Mouse (Mus musculus) thymus, adult 2 months (tissue): ENCODE data around the gene Rpl26. TPM values are rescaled to one million over a fixed set of nuclear protein-coding genes. Genes with fewer than 3 reads are reported as not detected.

ENCODE experiments used
- DNase-seq: peaks from one replicate; pipeline ENCODE4 v3.0.0; 2021
- H3K27ac ChIP-seq: fragments of 200-500 bp; 2 replicates; pipeline ENCODE4 v1.5.1; 2012; ENCODE audit warnings: low read length, control low read depth; ENCODE audit not compliant: control insufficient read depth, insufficient read depth
- H3K27me3 ChIP-seq: fragments of 200-500 bp; 2 replicates; pipeline ENCODE4 v1.6.1; 2012; ENCODE audit warnings: mild to moderate bottlenecking, low read length, moderate library complexity, mixed read lengths; ENCODE audit not compliant: control insufficient read depth, insufficient read depth
- H3K36me3 ChIP-seq: fragments of 200-500 bp; 2 replicates; pipeline ENCODE4 v1.6.1; 2012; ENCODE audit warnings: mild to moderate bottlenecking, low read length, moderate library complexity; ENCODE audit not compliant: control insufficient read depth, insufficient read depth
- H3K4me1 ChIP-seq: fragments of 200-500 bp; replicated peaks from 2 replicates; pipeline ENCODE4 v1.6.1; 2012; ENCODE audit warnings: low read length; ENCODE audit not compliant: control insufficient read depth, insufficient read depth
- H3K4me3 ChIP-seq: fragments of 200-500 bp; 2 replicates; pipeline ENCODE4 v1.5.1; 2012; ENCODE audit warnings: mild to moderate bottlenecking, low read length, control low read depth, moderate library complexity; ENCODE audit not compliant: control insufficient read depth, insufficient read depth
- CTCF ChIP-seq: fragments of 200-500 bp; IDR thresholded peaks from 2 replicates; pipeline ENCODE4 v1.5.1; 2012; ENCODE audit warnings: mild to moderate bottlenecking, control low read depth, low read length, moderate library complexity, borderline replicate concordance; ENCODE audit not compliant: control insufficient read depth, poor library complexity, insufficient read depth; ENCODE audit errors: extremely low read depth
- POLR2A ChIP-seq: fragments of 200-500 bp; IDR thresholded peaks from 2 replicates; pipeline ENCODE4 v1.6.1; 2012; ENCODE audit warnings: mild to moderate bottlenecking, low read length, control low read depth, moderate library complexity; ENCODE audit not compliant: control insufficient read depth, poor library complexity, insufficient read depth; ENCODE audit errors: extremely low read depth
- WGBS: fragments of 180-500 bp; shearing (Covaris S2); methylation state at CpG from one replicate; pipeline ENCODE4 v1.1.7; 2018; 5-methylcytosine and 5-hydroxymethylcytosine counted together
- polyA plus RNA-seq: library from polyadenylated mRNA; depleted of rRNA; stranded (reverse); fragments of >200 nt; gene quantifications from 2 replicates; pipeline ENCODE4 v1.2.3, GENCODE M21; 2012

Rpl26 gene
- polyA plus RNA-seq, 1 experiment = 1,133 TPM

DNA sequence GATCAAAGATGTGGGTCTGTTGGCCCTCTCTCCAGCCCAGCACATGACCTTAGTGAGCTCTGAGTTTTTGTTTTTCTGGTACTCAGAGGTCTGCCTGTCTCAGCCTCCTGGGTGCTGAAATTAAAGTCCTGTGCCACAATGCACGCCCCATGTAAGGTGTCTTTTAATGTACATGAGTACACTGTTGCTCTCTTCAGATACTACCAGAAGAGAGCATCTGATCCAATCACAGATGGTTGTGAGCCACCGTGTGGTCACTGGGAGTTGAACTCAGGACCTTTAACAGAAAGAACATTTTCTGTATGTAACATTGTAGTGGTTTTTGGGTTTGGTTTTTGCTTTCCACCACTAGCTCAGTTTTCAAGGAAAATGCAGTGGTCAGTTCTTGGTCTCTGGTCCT, 2.4 kb downstream of the Rpl26 start:
- Histone ChIP-seq H3K27me3 (no peaks in the 10 kb centered on the region), H3K36me3 (peaks cover 42% of the 10 kb centered on the region), H3K4me1 (peaks cover 8% of the 10 kb centered on the region), H3K27ac (no peak overlapping the region), H3K4me3 (no peak overlapping the region)
- DNase-seq = no peak
- TF ChIP-seq POLR2A (no peak), CTCF (no peak)
- 93% methylated on average over 2 of the region's 2 CpGs for WGBS

DNA sequence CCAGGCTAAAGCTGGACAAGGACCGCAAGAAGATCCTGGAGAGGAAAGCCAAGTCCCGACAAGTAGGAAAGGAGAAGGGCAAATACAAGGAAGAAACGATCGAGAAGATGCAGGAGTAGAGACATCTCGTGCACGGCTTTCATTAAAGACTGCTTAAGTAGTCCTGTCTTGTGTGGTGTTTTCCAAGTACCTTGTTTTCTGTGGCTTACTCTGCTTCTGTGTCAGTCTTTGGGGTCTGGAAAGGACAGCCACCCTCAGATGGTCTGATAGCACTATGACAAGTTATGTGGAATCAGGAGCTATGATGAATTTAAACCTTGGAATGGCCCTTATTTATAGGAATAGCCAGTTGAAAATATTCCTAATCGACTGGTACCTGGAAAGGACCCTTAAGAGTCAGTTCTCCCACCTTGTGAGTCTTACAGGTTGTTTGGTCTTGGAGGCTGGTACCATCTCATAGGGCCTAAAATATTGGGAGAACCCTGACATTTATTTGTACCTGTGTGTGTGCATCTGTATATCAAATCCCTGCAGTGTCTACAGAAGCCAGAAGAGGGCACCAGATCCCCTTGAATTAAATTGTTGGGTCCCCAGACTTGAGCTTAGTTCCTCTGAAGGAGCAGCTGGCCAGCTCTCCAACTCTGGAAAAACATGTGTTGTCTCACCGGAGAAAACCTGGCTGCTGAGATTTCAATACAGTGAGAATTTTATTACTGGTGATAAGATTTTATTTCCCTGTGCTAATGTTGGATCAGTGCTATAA, 3.2 kb downstream of the Rpl26 start:
- 84% methylated on average over 8 of the region's 8 CpGs for WGBS
- no peaks in the 10 kb centered on the region for H3K27me3 ChIP-seq
- DNase-seq = peak; percentile 76

DNA sequence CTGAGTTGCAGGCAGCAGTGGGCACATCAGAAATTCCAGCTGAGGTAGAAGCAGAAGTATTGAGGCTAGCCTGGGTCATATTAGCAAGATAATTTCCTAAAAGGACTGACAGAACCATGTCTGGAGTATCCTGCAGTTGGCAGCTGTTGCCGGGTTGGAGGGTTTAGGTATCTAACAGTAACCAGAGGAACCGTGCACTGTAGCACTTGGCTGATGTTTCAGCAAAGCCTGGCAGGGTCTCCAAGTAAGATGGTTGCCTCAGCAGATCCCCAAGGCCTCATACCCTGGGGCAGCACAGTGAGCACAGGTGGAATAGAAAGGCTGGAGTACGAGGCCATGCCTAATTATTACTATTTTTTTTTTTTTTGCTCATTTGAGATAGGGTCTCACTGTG, 3.8 kb downstream of the Rpl26 start:
- H3K27me3 ChIP-seq = no peaks in the 10 kb centered on the region
- no peak overlapping the region for H3K27ac ChIP-seq
- WGBS = 92% methylated on average over 3 of the region's 3 CpGs
- no peak for DNase-seq
- H3K36me3 ChIP-seq = peaks cover 42% of the 10 kb centered on the region
- no peak for TF ChIP-seq POLR2A
- TF ChIP-seq CTCF = no peak
- no peak overlapping the region for H3K4me3 ChIP-seq
- peaks cover 11% of the 10 kb centered on the region for H3K4me1 ChIP-seq

More for the DNA sequence above, 3.2 kb downstream of the Rpl26 start:
- Histone ChIP-seq H3K36me3 (peaks cover 42% of the 10 kb centered on the region), H3K4me3 (no peak overlapping the region), H3K27ac (no peak overlapping the region), H3K4me1 (peaks cover 11% of the 10 kb centered on the region)
- TF ChIP-seq CTCF = no peak
- TF ChIP-seq POLR2A = no peak

DNA sequence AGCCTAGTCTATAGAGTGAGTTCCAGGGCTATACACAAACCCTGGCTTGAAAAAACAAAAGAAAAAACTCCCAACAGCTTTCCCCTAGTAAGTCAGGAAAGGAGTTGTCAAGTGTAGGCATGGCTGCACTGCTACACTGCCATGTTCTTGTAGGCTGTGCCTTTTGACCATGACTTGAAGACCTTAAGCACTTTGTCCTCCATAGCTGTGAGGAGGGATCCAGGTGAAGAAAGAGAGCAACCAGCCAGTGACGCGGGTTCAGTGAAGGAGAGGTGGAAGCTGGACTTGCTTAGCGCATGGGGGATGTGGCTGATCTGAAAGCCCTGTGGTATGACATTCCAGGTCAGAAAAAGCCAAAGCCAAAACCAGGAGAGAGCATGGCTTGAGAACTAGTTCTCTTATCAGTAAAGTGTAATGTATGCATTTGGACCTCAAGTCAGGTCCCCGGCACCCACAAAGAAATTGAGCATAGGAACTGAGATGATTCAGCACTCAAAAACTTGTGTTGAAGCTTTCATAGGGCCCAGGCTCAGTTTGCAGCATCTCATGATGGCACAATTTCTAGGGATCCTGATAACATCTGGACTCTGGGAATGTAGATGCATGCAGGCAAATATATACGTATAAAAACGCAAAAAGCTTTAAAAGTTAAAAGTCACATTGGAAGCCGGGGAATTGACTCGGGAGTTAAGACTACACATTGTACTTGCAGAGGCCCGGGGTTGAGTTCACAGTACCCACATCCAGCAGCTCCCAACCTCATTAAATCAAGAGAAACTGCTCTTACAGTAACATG, 4.5 kb downstream of the Rpl26 start:
- Histone ChIP-seq H3K27ac (no peak overlapping the region), H3K4me3 (no peak overlapping the region), H3K4me1 (peaks cover 10% of the 10 kb centered on the region), H3K27me3 (no peaks in the 10 kb centered on the region), H3K36me3 (peaks cover 42% of the 10 kb centered on the region)
- TF ChIP-seq POLR2A = no peak
- TF ChIP-seq CTCF = no peak
- no peak for DNase-seq
- 96% methylated on average over 9 of the region's 9 CpGs for WGBS

DNA sequence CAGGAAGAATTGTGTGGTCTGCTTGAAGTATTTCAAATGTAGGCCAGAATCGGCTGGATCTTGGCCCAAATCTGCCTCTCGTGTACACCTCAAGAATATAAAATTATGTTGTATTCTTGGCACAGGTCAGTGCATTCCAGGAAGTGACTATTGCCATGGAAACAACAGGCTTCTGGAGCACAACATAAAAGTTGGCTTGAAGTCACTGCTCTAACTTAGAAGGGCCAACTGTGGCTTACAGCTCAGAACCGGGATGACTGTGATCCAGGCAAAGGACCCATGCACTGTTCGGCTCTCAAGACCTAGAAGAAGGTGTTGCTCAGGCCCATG, 5.0 kb downstream of the Rpl26 start:
- 89% methylated on average over 4 of the region's 4 CpGs for WGBS
- Histone ChIP-seq H3K4me3 (no peak overlapping the region), H3K4me1 (peaks cover 6% of the 10 kb centered on the region), H3K36me3 (peaks cover 42% of the 10 kb centered on the region), H3K27ac (no peak overlapping the region), H3K27me3 (no peaks in the 10 kb centered on the region)
- no peak for TF ChIP-seq POLR2A
- TF ChIP-seq CTCF = no peak
- no peak for DNase-seq

DNA sequence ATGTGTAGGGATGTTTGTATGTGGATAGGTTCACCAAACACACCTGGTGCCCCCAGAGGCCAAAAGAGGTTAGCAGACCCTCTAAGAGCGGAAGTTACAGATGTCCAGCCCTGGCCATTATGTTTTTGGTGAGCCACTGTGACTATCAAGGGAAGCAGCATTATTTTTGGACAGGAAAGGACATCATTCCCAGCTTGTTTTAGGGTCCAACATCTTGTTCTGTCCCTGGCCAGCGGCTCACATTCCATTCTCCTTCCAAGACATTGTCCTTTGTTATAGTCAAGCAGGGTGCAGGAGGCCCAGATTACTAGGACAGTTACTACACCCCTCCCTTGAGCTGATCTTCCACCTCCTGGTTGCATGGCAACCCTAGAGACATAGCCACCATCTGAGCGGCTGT, 5.9 kb downstream of the Rpl26 start:
- DNase-seq = no peak
- Histone ChIP-seq H3K27me3 (no peaks in the 10 kb centered on the region), H3K36me3 (peaks cover 42% of the 10 kb centered on the region), H3K4me3 (no peak overlapping the region), H3K27ac (no peak overlapping the region), H3K4me1 (peaks cover 5% of the 10 kb centered on the region)
- TF ChIP-seq CTCF (no peak), POLR2A (no peak)
- WGBS = 89% methylated on average over 3 of the region's 3 CpGs
